Mouse (Mus musculus): ENCODE results near the gene Psmb7. TPM values are rescaled to one million over a fixed set of nuclear protein-coding genes. Genes with fewer than 3 reads are reported as not detected.

The Psmb7 gene
- total RNA-seq, 1 experiment from 2014 or later: 259 TPM

DNA sequence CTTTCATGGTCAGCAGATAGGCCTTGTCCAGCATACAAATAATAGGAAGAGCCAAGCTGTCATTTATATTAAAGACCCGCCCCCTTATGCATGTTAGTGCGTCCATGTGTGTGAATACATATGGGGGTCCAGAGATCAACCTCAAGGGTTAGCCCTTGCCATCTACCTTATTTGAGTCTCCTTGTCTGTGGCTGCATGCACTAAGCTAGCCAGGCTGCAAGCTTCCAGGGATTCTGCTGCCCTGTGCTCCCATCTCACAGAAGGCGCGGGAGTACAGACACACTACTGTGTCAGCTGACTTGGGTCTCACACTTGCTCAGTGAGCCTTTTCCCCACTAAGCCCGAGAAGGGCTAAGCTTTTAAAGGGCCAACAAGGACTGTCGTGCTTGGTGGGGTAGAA is 103.2 kb downstream of the Psmb7 start:
- no peak for ATAC-seq (replicated peaks in 1 of 2; ENCODE audit: insufficient read depth in 1 of 2, low FRiP score in 2 of 2, low TSS enrichment in 1 of 2, low read depth in 1 of 2, poor library complexity in 2 of 2, severe bottlenecking in 2 of 2)

DNA sequence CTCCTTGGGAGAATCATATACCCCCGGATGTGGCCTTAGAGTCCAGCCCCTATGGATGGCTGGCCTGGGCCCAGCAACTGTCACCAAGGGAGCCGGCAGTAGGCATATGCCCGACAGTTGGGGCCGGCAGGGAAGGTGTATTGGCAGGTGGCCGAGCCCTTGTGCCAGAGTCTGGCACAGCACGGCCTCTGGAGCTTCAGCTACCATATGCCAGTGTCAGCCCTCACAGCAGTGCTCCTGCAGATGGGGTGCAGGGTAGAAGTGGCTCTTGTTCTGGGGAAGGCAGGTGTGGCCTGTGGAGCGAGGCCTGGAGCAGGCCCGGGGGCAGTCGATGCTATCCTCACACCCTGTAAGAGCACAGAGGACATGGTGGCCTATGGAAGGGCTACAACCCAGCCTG is 104.2 kb downstream of the Psmb7 start:
- ATAC-seq (replicated peaks in 1 of 2; ENCODE audit: insufficient read depth in 1 of 2, low FRiP score in 2 of 2, low TSS enrichment in 1 of 2, low read depth in 1 of 2, poor library complexity in 2 of 2, severe bottlenecking in 2 of 2): no peak

Other genes with a start within 250 kb of the Psmb7 start
- 6.9 and 14.1 TPM in 2 replicates for gene Nek6, start 132.4 kb downstream of the Psmb7 start, total RNA-seq (2017)
- gene Nr5a1, start 70.5 kb upstream of the Psmb7 start, total RNA-seq (2017): not detected in 2 replicates

All from hematopoietic stem cell, adult 5-6 weeks (primary cell).